Mouse (Mus musculus) cerebellum, adult 2 months (tissue): ENCODE measurements around the gene Magea1. TPM values are rescaled to one million over a fixed set of nuclear protein-coding genes. Genes with fewer than 3 reads are reported as not detected.
"Not testable (repeated sequence)": the region's sequence is repeated elsewhere in the genome, so short reads cannot be mapped to it uniquely, and the experiment has no call there.

Source experiments
- DNase-seq, 2 experiments: peaks; one replicate each; pipeline ENCODE4 v3.0.0; 2021
- H3K27ac ChIP-seq: fragments of 200-500 bp; 2 replicates; pipeline ENCODE4 v1.5.1; 2012; ENCODE audit warnings: low read length, control low read depth, inconsistent platforms; ENCODE audit not compliant: insufficient read depth
- H3K27me3 ChIP-seq: fragments of 200-500 bp; 2 replicates; pipeline ENCODE4 v1.6.1; 2012; ENCODE audit warnings: inconsistent platforms, mild to moderate bottlenecking, low read length, moderate library complexity; ENCODE audit not compliant: control insufficient read depth, insufficient read depth
- H3K4me1 ChIP-seq: fragments of 200-500 bp; 2 replicates; pipeline ENCODE4 v1.6.1; 2011; ENCODE audit warnings: low read length; ENCODE audit not compliant: control insufficient read depth, insufficient read depth
- H3K4me3 ChIP-seq: fragments of 200-500 bp; replicated peaks from 2 replicates; pipeline ENCODE3; 2011; ENCODE audit warnings: mild to moderate bottlenecking, low read depth, low read length, control low read depth; ENCODE audit not compliant: insufficient read depth
- CTCF ChIP-seq: fragments of 200-500 bp; IDR thresholded peaks from 2 replicates; pipeline ENCODE4 v1.5.1; 2011; ENCODE audit warnings: low read depth, mild to moderate bottlenecking, control low read depth, low read length, moderate library complexity, borderline replicate concordance; ENCODE audit not compliant: insufficient read depth
- POLR2A ChIP-seq: fragments of 200-500 bp; IDR thresholded peaks from 2 replicates; pipeline ENCODE4 v1.6.1; 2011; ENCODE audit warnings: low read length, control low read depth, borderline replicate concordance; ENCODE audit not compliant: insufficient read depth
- WGBS: fragments of 180-500 bp; shearing (Covaris S2); methylation state at CpG from one replicate; pipeline ENCODE4 v1.1.7; 2018; 5-methylcytosine and 5-hydroxymethylcytosine counted together
- polyA plus RNA-seq: library from polyadenylated mRNA; depleted of rRNA; stranded (reverse); fragments of >200 nt; gene quantifications from 2 replicates; pipeline ENCODE4 v1.2.3, GENCODE M21; 2012; rRNA removed

Gene Magea1
- polyA plus RNA-seq, result not detected in 2 replicates

DNA sequence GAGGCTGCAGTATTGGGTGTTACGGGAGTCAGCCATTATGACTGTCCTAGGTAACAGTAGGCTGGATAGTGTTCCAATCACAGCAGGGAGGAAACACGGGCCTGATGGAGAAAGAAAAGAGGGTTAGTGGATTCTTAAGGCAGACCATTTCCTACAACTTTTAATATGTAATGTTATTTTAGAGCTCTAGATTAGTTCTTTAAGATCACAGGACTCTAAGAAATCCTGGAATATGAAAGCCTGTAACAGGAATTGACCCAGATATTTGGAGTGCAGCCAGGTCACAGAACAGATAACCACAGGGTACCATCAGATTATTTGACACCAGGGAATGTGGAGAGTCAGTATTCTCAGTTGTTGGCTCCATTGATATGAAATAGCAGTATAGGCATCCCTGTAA is at the start of gene Magea1:
TSS of gene Magea1 (minus strand) at position 101 of the 400 bp plus-strand sequence.
- H3K4me3 ChIP-seq, DNase-seq, H3K4me1 ChIP-seq, H3K27me3 ChIP-seq, H3K27ac ChIP-seq: not testable (repeated sequence)
- 100% methylated on average over 1 of the region's 2 CpGs for WGBS

DNA sequence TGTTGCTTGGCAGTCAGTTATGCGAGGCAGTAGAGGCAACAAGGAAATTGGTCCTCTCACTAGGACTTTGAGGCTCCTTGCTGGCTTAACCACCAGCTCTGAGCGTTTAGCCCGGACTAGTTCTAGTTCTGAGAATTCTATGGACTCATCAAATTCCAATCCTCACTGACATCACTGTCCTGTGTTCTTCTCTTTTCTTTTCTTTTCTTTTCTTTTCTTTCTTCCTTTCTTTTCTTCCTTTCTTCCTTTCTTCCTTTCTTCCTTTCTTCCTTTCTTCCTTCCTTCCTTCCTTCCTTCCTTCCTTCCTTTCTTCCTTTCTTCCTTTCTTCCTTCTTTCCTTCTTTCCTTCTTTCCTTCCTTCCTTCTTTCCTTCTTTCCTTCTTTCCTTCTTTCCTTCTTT is 38.7 kb upstream of the Magea1 start, which contains the start of gene Cldn34b2:
TSS of gene Cldn34b2 (minus strand) at position 101 of the 400 bp plus-strand sequence.
- H3K4me1 ChIP-seq, H3K27ac ChIP-seq, H3K4me3 ChIP-seq, H3K27me3 ChIP-seq, DNase-seq: not testable (repeated sequence)
- 76% methylated on average over 3 of the region's 3 CpGs for WGBS

- Histone ChIP-seq H3K27ac (no peak overlapping the region), H3K27me3 (no peaks in the 10 kb centered on the region)
- TF ChIP-seq CTCF (no peak), POLR2A (no peak)
These were observed 8.4 kb upstream of the Magea1 start for GRCm38 (mm10) chrX:155098024-155098423.

DNA sequence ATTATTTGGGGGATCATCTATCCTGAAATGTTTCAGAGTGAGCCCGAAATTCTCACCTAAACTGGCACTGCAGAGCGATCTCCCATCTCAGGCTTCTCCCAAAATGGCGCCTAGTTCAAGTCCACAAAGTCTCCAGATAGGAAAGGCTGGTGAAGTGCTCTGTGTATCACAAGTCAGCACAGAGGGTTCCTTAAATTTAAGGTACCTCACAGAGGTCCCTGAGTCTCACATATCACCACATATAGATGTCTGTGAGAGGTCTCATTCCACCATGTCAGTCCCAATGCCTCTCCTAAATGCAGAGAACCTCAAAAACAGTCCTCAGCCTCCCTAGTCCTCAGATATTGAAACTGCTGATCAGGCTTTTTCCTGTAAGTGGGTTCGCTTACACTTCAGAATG is 4.0 kb upstream of the Magea1 start, which contains the start of gene Magea2:
TSS of gene Magea2 (minus strand) at position 101 of the 400 bp plus-strand sequence.
- DNase-seq, H3K27ac ChIP-seq, H3K4me1 ChIP-seq, H3K4me3 ChIP-seq, H3K27me3 ChIP-seq: not testable (repeated sequence)
- WGBS, result 77% methylated on average over 4 of the region's 4 CpGs

More at GRCm38 (mm10) chrX:155098024-155098423, 8.4 kb upstream of the Magea1 start:
- Histone ChIP-seq H3K4me1 (no peaks in the 10 kb centered on the region), H3K4me3 (no peak overlapping the region)
- DNase-seq, result peak in 1 of 2 experiments; percentile 4

DNA sequence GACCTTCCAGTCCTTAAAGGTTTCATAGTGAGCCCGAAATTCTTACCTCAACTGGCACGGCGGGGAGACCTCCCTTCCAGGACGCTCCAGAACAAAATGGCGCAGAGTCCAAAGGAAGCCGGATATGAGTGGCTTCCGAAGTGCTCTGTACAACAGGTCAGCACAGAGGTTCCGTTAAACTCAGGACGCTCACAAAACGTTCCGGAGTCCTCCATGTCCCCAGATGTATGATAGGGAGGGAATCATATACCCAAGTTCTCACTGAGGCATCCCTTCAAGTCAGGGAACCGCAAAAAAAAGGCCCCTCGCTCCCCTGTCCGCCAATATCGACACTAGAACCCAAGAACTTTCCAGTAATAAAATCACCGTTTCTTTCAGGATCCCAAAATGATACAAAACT is 26.5 kb downstream of the Magea1 start, which contains the start of gene Magea5:
TSS of gene Magea5 (minus strand) at position 101 of the 400 bp plus-strand sequence.
- H3K4me3 ChIP-seq, H3K4me1 ChIP-seq, DNase-seq, H3K27ac ChIP-seq, H3K27me3 ChIP-seq: not testable (repeated sequence)
- 80% methylated on average over 16 of the region's 16 CpGs for WGBS

Other genes starting within 250 kb of the Magea1 start
- not detected in 2 replicates for gene Cldn34b1, start 199.5 kb downstream of the Magea1 start, polyA plus RNA-seq
- gene Magea6, start 153.8 kb downstream of the Magea1 start, polyA plus RNA-seq, result not detected in 2 replicates
- gene Magea3, start 140.3 kb downstream of the Magea1 start, polyA plus RNA-seq, result not detected in 2 replicates
- not detected in 2 replicates for gene Magea8, start 93.9 kb downstream of the Magea1 start, polyA plus RNA-seq
- not detected in 2 replicates for gene Magea5, start 26.6 kb downstream of the Magea1 start, polyA plus RNA-seq
- not detected in 2 replicates for gene Magea2, start 3.9 kb upstream of the Magea1 start, polyA plus RNA-seq
- gene Cldn34b2, start 38.6 kb upstream of the Magea1 start, polyA plus RNA-seq, result 0.10 TPM in 1 of 2 replicates, not detected in the other
- 96.4 and 106 TPM in 2 replicates for gene Sat1, start 126.7 kb upstream of the Magea1 start, polyA plus RNA-seq
- 16.1 and 16.5 TPM in 2 replicates for gene Acot9, start 172.7 kb upstream of the Magea1 start, polyA plus RNA-seq